Mouse (Mus musculus): Measurements from ENCODE around the gene Olfr771.
"Not testable (repeated sequence)": the region's sequence is repeated elsewhere in the genome, so short reads cannot be mapped to it uniquely, and the experiment has no call there.

The Olfr771 gene

DNA sequence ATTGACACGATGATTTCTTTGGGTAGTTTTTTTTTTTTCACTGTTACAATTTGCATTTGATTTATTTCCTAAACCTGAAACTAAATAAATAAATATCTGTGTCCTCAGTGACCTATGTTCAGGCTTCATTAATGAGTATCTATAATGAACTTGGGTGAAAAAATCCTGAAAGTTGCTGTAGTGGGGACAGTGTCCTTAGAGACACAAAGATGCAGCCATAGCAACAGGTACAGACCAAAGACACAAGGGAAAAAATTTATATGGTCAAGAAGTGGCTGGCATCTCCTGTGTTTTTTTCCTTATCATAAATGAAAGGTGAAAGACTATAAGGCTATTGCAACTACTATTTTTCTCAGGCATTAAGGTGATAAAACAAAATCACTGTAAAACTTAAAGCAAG lies at the start of gene Olfr771:
Gene Olfr771, minus strand, starts transcription at position 101 of the 400 bp plus-strand sequence.
- DNase-seq = no peak

DNA sequence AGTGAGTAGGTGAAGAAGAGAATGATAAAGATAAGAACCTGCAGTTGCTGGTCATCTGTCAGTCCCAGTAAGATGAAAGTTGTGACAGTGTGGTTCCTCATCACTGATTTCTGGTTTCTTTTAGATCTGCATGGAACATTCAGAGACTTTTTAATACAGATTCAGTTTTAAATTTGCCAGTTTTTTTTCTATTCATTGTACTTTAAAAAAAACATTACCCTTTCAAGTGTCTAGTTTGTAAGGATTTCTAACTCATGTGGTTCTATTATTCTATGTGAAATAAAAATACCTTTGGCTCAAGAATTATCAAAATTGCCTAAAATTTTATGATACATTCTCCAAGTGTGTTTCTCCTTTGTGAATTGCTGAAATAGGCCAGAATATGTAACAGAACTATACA lies 22.8 kb upstream of the Olfr771 start, which contains the start of gene Olfr773:
Gene Olfr773, minus strand, starts transcription at position 101 of the 400 bp plus-strand sequence.
- not testable (repeated sequence) for DNase-seq

DNA sequence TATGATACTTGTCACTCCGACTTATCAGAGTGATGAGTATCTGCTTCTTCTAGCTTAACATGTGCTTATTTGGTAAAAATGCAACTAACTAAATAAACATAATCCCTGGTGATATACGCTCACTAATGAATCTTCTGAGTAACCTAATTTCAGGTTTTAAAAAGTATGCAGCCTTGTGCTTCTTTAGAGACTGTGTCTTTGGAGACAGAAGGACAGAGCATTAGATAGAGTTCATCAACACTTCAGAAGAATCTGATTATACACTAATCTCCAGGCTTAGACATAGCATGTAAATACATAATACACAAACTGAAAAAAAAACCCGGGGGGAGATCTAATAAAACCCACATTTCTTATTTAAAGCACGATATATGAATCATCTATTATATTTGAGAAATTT lies 13.3 kb upstream of the Olfr771 start, which contains the start of gene Olfr772:
Gene Olfr772, minus strand, starts transcription at position 101 of the 400 bp plus-strand sequence.
- not testable (repeated sequence) for DNase-seq

DNA sequence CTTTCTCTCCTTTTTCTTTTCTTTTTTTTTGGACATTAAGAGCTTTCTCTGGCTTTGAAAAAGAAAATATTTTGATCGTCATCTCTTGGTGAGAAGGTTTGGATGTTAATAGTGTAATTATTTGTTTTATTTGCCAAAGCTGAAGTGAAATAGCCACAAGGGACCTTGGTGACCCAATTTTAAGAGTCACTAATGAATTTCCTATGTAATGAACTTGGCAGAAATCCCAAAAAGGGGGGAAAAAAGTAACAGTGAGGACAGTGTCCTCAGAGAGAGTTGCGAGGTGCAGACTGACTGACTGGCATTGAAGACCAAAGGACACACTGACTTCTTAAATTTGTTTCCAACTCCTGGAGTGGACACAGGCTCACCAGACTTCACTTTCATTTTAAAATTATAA lies 25.7 kb downstream of the Olfr771 start, which contains the start of gene Olfr770:
Gene Olfr770, minus strand, starts transcription at position 101 of the 400 bp plus-strand sequence.
- no peak for DNase-seq

DNA sequence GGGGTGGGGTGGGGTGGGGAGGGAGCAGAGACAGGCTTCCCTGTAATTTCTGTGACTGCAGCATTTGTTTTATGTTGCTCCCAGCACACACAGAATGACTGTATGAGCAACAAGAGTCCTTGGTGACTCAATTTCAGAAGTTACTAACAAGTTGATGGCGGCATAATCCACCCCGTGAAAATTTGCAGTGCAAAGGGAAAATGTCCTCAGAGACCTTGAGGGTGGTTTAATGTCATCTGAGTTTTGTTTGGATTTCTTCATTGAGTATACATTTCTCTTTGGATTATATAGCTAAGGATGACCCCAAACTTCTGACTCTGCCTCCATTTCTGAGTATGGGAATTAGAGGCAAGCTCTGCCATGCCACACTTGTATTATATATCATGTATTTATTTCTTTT lies 46.8 kb downstream of the Olfr771 start, which contains the start of gene Olfr769:
Gene Olfr769, minus strand, starts transcription at position 101 of the 400 bp plus-strand sequence.
- no peak for DNase-seq

DNA sequence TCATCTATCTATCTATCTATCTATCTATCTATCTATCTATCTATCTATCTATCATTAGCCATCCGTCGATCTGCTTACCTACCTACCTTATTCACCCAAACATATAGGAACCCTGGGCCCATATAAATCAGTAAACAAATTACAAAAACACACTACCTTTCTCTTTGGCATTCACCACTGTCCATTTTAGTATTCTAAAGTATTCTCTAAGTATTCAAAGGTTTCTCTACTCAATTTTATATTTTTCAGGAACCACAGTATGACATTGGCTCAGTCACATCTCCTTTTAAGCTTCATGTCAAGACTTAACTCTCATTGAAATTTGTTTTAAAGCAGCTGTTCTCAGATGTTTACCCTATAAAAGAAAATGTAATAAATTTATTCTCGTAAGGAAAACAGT lies 49.4 kb downstream of the Olfr771 start:
- no peak for DNase-seq
